Mouse (Mus musculus): ENCODE results near the gene Gstt2. TPM values are rescaled to one million over a fixed set of nuclear protein-coding genes. Genes with fewer than 3 reads are reported as not detected.
A peak's percentile ranks its signal among the peaks of the same experiment; 100 is the strongest.

Gstt2 gene
- total RNA-seq (2021), result 1 to 10 TPM; 4.6 to 4.8 TPM
- long read RNA-seq, experiment 1, partial matches to known transcripts, result 0 of 2 reads
- long read RNA-seq, experiment 1, other reads (novel, unspliced or antisense), result 1 of 2 reads
- long read RNA-seq, experiment 2, partial matches to known transcripts, result 0 of 1 reads
- long read RNA-seq, experiment 2, other reads (novel, unspliced or antisense), result 0 of 1 reads

DNA sequence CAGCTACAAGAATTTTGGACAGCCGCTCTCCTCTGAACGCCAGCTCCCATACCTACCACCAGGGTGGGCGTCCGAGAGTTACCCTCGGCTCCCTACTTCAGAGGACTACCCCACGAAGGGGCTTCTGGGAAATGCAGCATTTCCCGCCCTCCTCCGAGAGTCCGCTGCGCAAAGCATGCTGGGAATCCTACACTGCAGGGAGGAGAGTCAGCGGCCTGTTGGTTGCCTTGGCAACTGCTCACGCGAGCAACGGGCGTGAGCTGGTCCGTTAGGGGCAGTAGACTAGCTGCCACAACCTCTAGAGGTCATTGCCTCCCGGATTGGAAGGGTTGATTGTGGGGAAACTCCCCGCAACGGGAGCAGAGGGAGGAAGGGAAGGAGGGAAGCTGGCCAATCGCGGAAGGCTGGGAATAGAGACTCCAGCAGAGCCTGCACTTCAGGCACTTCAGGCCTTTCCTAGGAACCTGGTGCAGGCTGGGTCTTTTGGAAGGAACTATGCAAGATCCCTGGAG is at the start of gene Gstt2:
Gene Gstt2, minus strand, starts transcription at position 177 of the 512 bp plus-strand sequence.
- intact Hi-C loops (cut with DNase I), result loop anchor here (1.0 to 5.0 kb wide), 2 partner anchors 73 to 250 kb away; partner anchors contain the start of genes Cabin1 and Ggt5
- peak; percentile 35 for TF ChIP-seq CTCF (IDR thresholded peaks at IDR 0.05)
- Histone ChIP-seq H3K27ac (peak within 1 kb of the TSS; percentile 95), H3K4me3 (peak within 1 kb of the TSS; percentile 63)
- peak; percentile 89 to 92 for DNase-seq (ENCODE audit: extremely low spot score in 1 of 2, low spot score in 2 of 2)

GRCm38 (mm10) chr10:75884742-75885141 is 47.5 kb upstream of the Gstt2 start:
- intact Hi-C loops (cut with DNase I), result no loop called here
- H3K27ac ChIP-seq, result no peak overlapping the region
- DNase-seq (ENCODE audit: extremely low spot score in 1 of 2, low spot score in 2 of 2), result no peak
- no peak overlapping the region for H3K4me3 ChIP-seq
- TF ChIP-seq CTCF (IDR thresholded peaks at IDR 0.05), result no peak

DNA sequence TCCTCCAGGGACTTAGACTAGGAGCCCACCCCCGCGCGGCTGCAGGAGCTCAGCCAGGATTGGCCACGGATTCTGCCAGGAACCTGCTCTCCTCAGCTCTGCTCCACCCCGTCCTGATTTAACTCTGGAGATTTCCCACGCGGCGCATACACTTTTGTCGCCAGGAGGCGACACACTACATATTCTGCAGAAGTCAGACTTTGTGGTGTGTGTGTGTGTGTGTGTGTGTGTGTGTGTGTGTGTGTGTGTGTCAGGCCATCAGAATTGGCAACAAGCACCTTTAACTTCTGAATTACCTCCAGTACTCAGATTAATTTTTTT is 46.0 kb upstream of the Gstt2 start:
- peak; percentile 50 for TF ChIP-seq CTCF (IDR thresholded peaks at IDR 0.05)
- no peak overlapping the region for H3K4me3 ChIP-seq
- intact Hi-C loops (cut with DNase I), result loop anchor here (1.0 kb wide), 1 partner anchor 68 kb away; no protein-coding TSS in a partner anchor
- no peak overlapping the region for H3K27ac ChIP-seq
- DNase-seq (ENCODE audit: extremely low spot score in 1 of 2, low spot score in 2 of 2), result peak; percentile 75 to 80

- intact Hi-C loops (cut with DNase I), result loop anchor here (1.0 kb wide), 1 partner anchor 69 kb away; no protein-coding TSS in a partner anchor
- no peak for DNase-seq (ENCODE audit: extremely low spot score in 1 of 2, low spot score in 2 of 2)
- Histone ChIP-seq H3K4me3 (no peak overlapping the region), H3K27ac (no peak overlapping the region)
- no peak for TF ChIP-seq CTCF (IDR thresholded peaks at IDR 0.05)
Measured at GRCm38 (mm10) chr10:75882433-75883231, 45.4 kb upstream of the Gstt2 start.

DNA sequence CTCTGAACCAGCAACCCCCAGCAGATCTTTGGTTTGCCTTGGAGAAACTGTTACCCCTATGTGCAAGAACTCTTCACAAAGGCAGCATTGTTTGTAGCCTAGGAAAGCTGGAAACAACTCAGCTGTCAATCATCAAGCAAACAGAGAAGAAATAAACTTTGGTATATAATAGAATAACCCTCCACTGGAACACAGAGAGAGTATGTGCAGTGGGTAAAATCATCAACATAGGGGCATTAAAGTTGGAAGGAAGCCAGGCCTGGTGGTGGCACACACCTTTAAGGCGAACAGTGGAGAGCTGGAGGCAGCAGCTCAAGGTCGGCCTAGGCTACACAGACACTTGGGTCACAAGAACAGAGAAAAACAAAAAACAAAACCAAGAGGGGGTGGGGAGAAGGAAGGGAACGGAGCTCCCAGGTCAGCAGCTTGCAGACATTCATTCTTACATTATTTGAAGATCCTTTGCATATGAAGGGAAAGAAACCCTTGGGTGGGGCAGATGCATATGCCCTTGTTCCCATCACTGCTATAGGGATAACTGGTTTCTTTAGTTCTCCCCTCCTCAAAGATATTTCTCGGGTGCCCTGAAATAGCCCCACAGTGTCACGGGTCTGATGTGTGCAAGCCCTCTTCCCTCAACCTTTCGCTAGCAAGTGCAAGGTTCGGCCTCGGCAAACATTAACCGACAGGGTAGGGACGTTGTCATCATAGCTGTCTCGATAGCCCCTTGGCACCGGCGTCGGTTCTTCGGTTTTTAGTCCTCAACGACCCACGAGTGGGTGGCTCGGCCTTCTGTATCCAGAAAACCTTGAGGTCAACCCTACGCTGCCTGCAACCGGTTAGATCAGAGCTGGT is 44.6 kb upstream of the Gstt2 start:
- no peak for DNase-seq (ENCODE audit: extremely low spot score in 1 of 2, low spot score in 2 of 2)
- Histone ChIP-seq H3K27ac (no peak overlapping the region), H3K4me3 (no peak overlapping the region)
- TF ChIP-seq CTCF (IDR thresholded peaks at IDR 0.05), result no peak
- intact Hi-C loops (cut with DNase I), result no loop called here

DNA sequence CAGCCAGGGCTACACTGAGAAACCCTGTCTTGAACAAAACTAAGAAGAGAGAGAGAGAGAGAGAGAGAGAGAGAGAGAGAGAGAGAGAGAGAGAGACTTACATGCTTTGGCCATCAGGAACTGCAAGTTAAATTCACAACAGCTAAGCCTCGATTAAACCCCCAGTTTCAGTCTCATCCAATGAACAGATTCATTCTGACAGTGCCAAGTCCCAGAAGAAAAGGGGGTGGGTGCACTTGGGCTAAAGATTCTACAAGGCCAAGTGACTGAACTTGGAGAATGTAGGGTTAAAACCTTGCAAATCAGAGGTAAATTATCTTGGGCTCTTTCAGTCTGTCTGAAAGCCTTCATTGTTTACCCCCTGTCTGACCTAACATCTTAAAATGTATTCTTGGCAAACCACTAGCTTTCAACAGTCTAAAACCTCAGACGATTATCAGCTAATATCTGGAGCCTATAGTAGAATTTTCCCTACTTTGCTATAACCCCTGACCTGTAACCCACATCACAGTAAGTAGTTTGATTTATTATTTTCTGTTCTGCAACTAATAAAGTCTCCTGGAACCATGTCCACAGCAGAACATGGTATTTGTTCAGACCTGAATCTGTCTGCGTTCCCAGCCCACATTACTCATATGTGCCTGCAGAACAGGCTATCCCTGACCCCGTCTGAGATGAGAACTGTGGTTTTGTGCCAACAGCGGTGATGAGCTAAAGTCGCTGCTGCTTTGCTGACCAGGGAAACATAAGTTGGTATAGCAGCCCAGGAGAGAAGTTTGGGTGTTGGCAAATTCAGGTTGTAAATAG is 43.8 kb upstream of the Gstt2 start:
- no peak for TF ChIP-seq CTCF (IDR thresholded peaks at IDR 0.05)
- H3K27ac ChIP-seq, result no peak overlapping the region
- H3K4me3 ChIP-seq, result no peak overlapping the region
- intact Hi-C loops (cut with DNase I), result no loop called here
- no peak for DNase-seq (ENCODE audit: extremely low spot score in 1 of 2, low spot score in 2 of 2)

GRCm38 (mm10) chr10:75880351-75880750 is 43.1 kb upstream of the Gstt2 start:
- H3K27ac ChIP-seq, result no peak overlapping the region
- H3K4me3 ChIP-seq, result no peak overlapping the region
- TF ChIP-seq CTCF (IDR thresholded peaks at IDR 0.05), result no peak
- DNase-seq (ENCODE audit: extremely low spot score in 1 of 2, low spot score in 2 of 2), result no peak
- intact Hi-C loops (cut with DNase I), result no loop called here

GRCm38 (mm10) chr10:75878836-75879235 is 41.6 kb upstream of the Gstt2 start:
- no peak for TF ChIP-seq CTCF (IDR thresholded peaks at IDR 0.05)
- no peak for DNase-seq (ENCODE audit: extremely low spot score in 1 of 2, low spot score in 2 of 2)
- Histone ChIP-seq H3K27ac (no peak overlapping the region), H3K4me3 (no peak overlapping the region)
- intact Hi-C loops (cut with DNase I), result no loop called here

DNA sequence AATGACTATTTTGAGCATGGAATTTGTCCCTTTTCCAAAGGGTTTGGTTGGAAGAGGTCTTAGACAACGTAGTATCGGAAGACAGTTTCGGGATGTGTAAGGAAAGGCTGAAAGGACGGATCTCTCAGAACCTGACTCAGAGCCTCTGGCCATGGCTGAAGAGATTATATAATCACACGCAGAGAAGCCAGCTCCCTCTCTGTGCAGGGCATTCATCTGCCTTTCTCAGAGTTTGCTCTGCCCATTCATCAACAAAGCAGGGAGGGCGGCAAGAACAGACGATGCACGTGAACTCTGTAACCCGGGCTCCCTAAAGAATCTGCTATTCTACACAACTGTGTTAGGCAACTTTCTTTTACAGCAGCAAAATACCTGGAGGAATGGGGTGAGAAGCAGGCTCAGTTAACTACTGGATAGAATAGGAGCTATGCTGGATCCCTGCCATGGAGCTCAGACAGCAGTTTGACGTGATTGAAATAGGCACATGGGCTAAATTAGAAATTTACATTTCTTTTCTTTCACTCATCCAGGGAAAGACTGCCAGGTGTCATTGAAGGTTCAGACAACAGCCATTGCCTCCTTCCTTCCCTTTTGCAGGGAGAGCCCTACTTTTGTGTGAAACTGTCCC is 36.4 kb upstream of the Gstt2 start:
- TF ChIP-seq CTCF (IDR thresholded peaks at IDR 0.05), result no peak
- Histone ChIP-seq H3K27ac (peak overlapping the region; percentile 80), H3K4me3 (peak overlapping the region; percentile 44)
- intact Hi-C loops (cut with DNase I), result no loop called here
- DNase-seq (ENCODE audit: extremely low spot score in 1 of 2, low spot score in 2 of 2), result no peak

DNA sequence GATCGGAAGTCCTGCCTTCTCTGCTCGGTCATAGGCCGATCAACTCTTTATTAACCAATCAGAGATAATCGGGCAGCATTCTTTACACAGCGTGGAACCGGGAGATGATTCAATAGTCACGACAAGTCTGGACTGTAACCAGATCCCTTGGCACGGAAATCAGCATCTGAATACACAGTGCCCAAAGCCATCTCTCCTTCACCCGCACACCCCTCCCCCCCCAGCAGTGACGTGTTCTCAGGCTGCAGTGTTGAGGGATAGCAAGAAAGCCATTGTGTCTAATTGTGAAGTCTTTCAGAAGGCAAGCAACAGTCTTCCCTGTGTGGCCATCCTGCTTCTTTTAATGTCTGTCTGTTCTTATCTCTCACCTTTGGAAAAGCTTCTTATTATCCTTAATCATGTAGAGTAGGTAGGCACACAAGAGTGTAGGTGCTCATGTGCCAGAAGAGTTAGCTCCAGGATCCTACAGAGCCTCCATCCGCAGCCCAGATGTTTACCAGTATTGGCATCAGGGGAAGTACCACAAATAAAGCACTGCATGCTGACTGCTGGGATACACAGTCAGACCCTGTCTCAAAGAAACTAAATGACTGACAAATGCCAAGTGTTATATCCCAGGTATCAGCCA is 35.8 kb upstream of the Gstt2 start:
- intact Hi-C loops (cut with DNase I), result no loop called here
- no peak for TF ChIP-seq CTCF (IDR thresholded peaks at IDR 0.05)
- DNase-seq (ENCODE audit: extremely low spot score in 1 of 2, low spot score in 2 of 2), result peak; percentile 62 to 75
- Histone ChIP-seq H3K4me3 (peak overlapping the region; percentile 44), H3K27ac (peak overlapping the region; percentile 80)

All from left cerebral cortex, adult 2 months (tissue).